In genomic region chr4:145052697-145053096, GRCm38 (mm10) we compare ENCODE assay signal across 11 mouse cellular contexts.
DNase-seq lines count a peak whose midpoint lies in the region; ATAC-seq and TF ChIP-seq lines count a peak whose summit lies in the region.
"Had no signal": no experiment of that assay in that cellular context is flagged by ENCODE, and none has a peak within 500 bp of the region (broad histone marks: within the 10 kb centered on the region; RNA-seq: fewer than 3 reads in every experiment).

No protein-coding gene starts in this region.

- ATAC-seq in heart, embryonic 16.5 days (replicated peaks; ENCODE audit: extremely low read depth, insufficient read depth, low FRiP score) = 0 out of 2 replicates have a peak, but pooled peaks have one; percentile 5
- ATAC-seq in liver, embryonic 12.5 days = no peak
- 0 out of 2 replicates have a peak, but pooled peaks have one; percentile 12 for ATAC-seq in intestine, embryonic 16.5 days
- ATAC-seq in limb, embryonic 11.5 days (ENCODE audit: insufficient number of reproducible peaks, low FRiP score, low TSS enrichment, low read depth) = no peak
- ATAC-seq in forebrain, embryonic 14.5 days = no peak

- 0 out of 2 replicates have a peak overlapping the region, but pooled peaks have one; percentile 18 for H3K27ac ChIP-seq in heart, embryonic 16.5 days (ENCODE audit: low read length)
- peak overlapping the region; percentile 14; the same call in 1 of the 2 replicates for H3K27ac ChIP-seq in liver, adult 2 months (replicated peaks; ENCODE audit: insufficient read depth, low read depth, low read length)
- no peak overlapping the region for H3K27ac ChIP-seq in liver, embryonic 12.5 days
- no peak overlapping the region for H3K27ac ChIP-seq in intestine, embryonic 16.5 days (ENCODE audit: low read length)
- 0 out of 2 replicates have a peak overlapping the region, but pooled peaks have one; percentile 5 for H3K27ac ChIP-seq in limb, embryonic 11.5 days (replicated peaks; ENCODE audit: low read depth, low read length)
- H3K27ac ChIP-seq in forebrain, embryonic 14.5 days (ENCODE audit: low read depth, low read length) = no peak overlapping the region
- H3K27ac ChIP-seq: embryonic facial prominence, embryonic 13.5 days; forebrain, embryonic 13.5 days had no signal

- DNase-seq in heart, postnatal 4 days = no peak
- DNase-seq in liver, adult 2 months (ENCODE audit: extremely low read depth, low read depth, low spot score) = no peak
- DNase-seq in limb, embryonic 11.5 days (ENCODE audit: low spot score) = no peak
- DNase-seq in forebrain, embryonic 14.5 days (ENCODE audit: low spot score) = no peak
- DNase-seq: cerebellum, adult 9-10 months had no signal

- TF ChIP-seq CTCF in liver, adult 2 months (IDR thresholded peaks at IDR 0.05; ENCODE audit: low read depth, low read length) = no peak

- H3K9me3 ChIP-seq in heart, embryonic 16.5 days (replicated peaks; ENCODE audit: control insufficient read depth, low read length) = no peaks in the 10 kb centered on the region
- no peaks in the 10 kb centered on the region for H3K9me3 ChIP-seq in liver, embryonic 12.5 days (replicated peaks)
- no peaks in the 10 kb centered on the region for H3K9me3 ChIP-seq in intestine, embryonic 16.5 days (ENCODE audit: control insufficient read depth, low read length)
- no peaks in the 10 kb centered on the region for H3K9me3 ChIP-seq in limb, embryonic 11.5 days (ENCODE audit: control insufficient read depth, low read length)
- H3K9me3 ChIP-seq in forebrain, embryonic 14.5 days (replicated peaks; ENCODE audit: control insufficient read depth, low read length) = no peaks in the 10 kb centered on the region
- H3K9me3 ChIP-seq: embryonic facial prominence, embryonic 13.5 days; forebrain, embryonic 13.5 days; megakaryocyte, embryonic 14.5 days had no signal

- TF ChIP-seq POLR2A in liver, adult 2 months (IDR thresholded peaks at IDR 0.05; ENCODE audit: extremely low read depth, insufficient read depth, low read length) = no peak

- H3K4me3 ChIP-seq in heart, embryonic 16.5 days (ENCODE audit: low read length) = no peak overlapping the region
- H3K4me3 ChIP-seq in liver, adult 2 months (ENCODE audit: insufficient read depth, low read depth, low read length) = no peak overlapping the region
- H3K4me3 ChIP-seq in liver, embryonic 12.5 days = no peak overlapping the region
- H3K4me3 ChIP-seq in intestine, embryonic 16.5 days (ENCODE audit: low read length) = no peak overlapping the region
- no peak overlapping the region for H3K4me3 ChIP-seq in limb, embryonic 11.5 days (ENCODE audit: low read depth, low read length)
- H3K4me3 ChIP-seq in forebrain, embryonic 14.5 days (ENCODE audit: low read depth, low read length) = no peak overlapping the region
- H3K4me3 ChIP-seq: embryonic facial prominence, embryonic 13.5 days; forebrain, embryonic 13.5 days; megakaryocyte, embryonic 14.5 days had no signal

- H3K9ac ChIP-seq in heart, embryonic 16.5 days (ENCODE audit: low read length) = no peak overlapping the region
- no peak overlapping the region for H3K9ac ChIP-seq in liver, adult 2 months (ENCODE audit: low read depth, low read length)
- no peak overlapping the region for H3K9ac ChIP-seq in liver, embryonic 12.5 days
- H3K9ac ChIP-seq in intestine, embryonic 16.5 days (ENCODE audit: low read depth, low read length) = no peak overlapping the region
- H3K9ac ChIP-seq in limb, embryonic 11.5 days (ENCODE audit: low read length) = no peak overlapping the region
- H3K9ac ChIP-seq in forebrain, embryonic 14.5 days (ENCODE audit: low read length) = no peak overlapping the region
- H3K9ac ChIP-seq: embryonic facial prominence, embryonic 13.5 days; forebrain, embryonic 13.5 days had no signal

- no peak overlapping the region for H3K4me2 ChIP-seq in heart, embryonic 16.5 days (ENCODE audit: low read depth, low read length)
- no peak overlapping the region for H3K4me2 ChIP-seq in liver, embryonic 12.5 days
- no peak overlapping the region for H3K4me2 ChIP-seq in intestine, embryonic 16.5 days (ENCODE audit: low read depth, low read length)
- no peak overlapping the region for H3K4me2 ChIP-seq in limb, embryonic 11.5 days (ENCODE audit: low read depth, severe bottlenecking)
- no peak overlapping the region for H3K4me2 ChIP-seq in forebrain, embryonic 14.5 days (ENCODE audit: low read length)
- H3K4me2 ChIP-seq: embryonic facial prominence, embryonic 13.5 days; forebrain, embryonic 13.5 days had no signal

- H3K36me3 ChIP-seq in heart, embryonic 16.5 days (ENCODE audit: control insufficient read depth, insufficient read depth) = peaks cover 42% of the 10 kb centered on the region
- peaks cover 40% of the 10 kb centered on the region for H3K36me3 ChIP-seq in liver, adult 2 months (ENCODE audit: control insufficient read depth, insufficient read depth, low read length)
- H3K36me3 ChIP-seq in liver, embryonic 12.5 days = peaks cover 74% of the 10 kb centered on the region
- H3K36me3 ChIP-seq in intestine, embryonic 16.5 days (ENCODE audit: control insufficient read depth, insufficient read depth, low read length) = 0 out of 2 replicates have a peak, but pooled peaks cover 17% of the 10 kb centered on the region
- H3K36me3 ChIP-seq in limb, embryonic 11.5 days (ENCODE audit: control insufficient read depth, insufficient read depth, low read length) = peaks cover 8% of the 10 kb centered on the region; the same call in 1 of the 2 replicates
- peaks cover 48% of the 10 kb centered on the region for H3K36me3 ChIP-seq in forebrain, embryonic 14.5 days (ENCODE audit: control insufficient read depth, insufficient read depth, low read length)

- WGBS in heart, embryonic 16.5 days = 20% methylated on average over 1 of the region's 1 CpGs
- 59% methylated on average over 1 of the region's 1 CpGs for WGBS in liver, adult 2 months
- WGBS in liver, embryonic 12.5 days (ENCODE audit: insufficient replicate concordance) = 66% methylated on average over 1 of the region's 1 CpGs
- 57% methylated on average over 1 of the region's 1 CpGs for WGBS in intestine, embryonic 16.5 days
- 70% methylated on average over 1 of the region's 1 CpGs for WGBS in limb, embryonic 11.5 days
- WGBS in forebrain, embryonic 14.5 days = 91% methylated on average over 1 of the region's 1 CpGs

- H3K4me1 ChIP-seq in heart, embryonic 16.5 days (ENCODE audit: control insufficient read depth, insufficient read depth, low read length) = peaks cover 36% of the 10 kb centered on the region
- peaks cover 39% of the 10 kb centered on the region for H3K4me1 ChIP-seq in liver, adult 2 months (ENCODE audit: control insufficient read depth, insufficient read depth, low read length)
- peaks cover 31% of the 10 kb centered on the region for H3K4me1 ChIP-seq in liver, embryonic 12.5 days
- peaks cover 23% of the 10 kb centered on the region for H3K4me1 ChIP-seq in intestine, embryonic 16.5 days (ENCODE audit: control insufficient read depth, insufficient read depth, low read length)
- peaks cover 15% of the 10 kb centered on the region for H3K4me1 ChIP-seq in limb, embryonic 11.5 days (ENCODE audit: control insufficient read depth, insufficient read depth, low read length)
- peaks cover 4% of the 10 kb centered on the region; the same call in 1 of the 2 replicates for H3K4me1 ChIP-seq in forebrain, embryonic 14.5 days (ENCODE audit: control insufficient read depth, insufficient read depth, low read length)

- H3K79me2 ChIP-seq in liver, adult 2 months (ENCODE audit: control insufficient read depth, insufficient read depth, low read length) = peaks cover 7% of the 10 kb centered on the region; the same call in 1 of the 2 replicates

- no peaks in the 10 kb centered on the region for H3K27me3 ChIP-seq in heart, embryonic 16.5 days (ENCODE audit: control insufficient read depth, insufficient read depth, low read length)
- H3K27me3 ChIP-seq in liver, adult 2 months (ENCODE audit: control insufficient read depth, insufficient read depth, low read length) = no peaks in the 10 kb centered on the region
- no peaks in the 10 kb centered on the region for H3K27me3 ChIP-seq in liver, embryonic 12.5 days (replicated peaks)
- H3K27me3 ChIP-seq in intestine, embryonic 16.5 days (replicated peaks; ENCODE audit: control insufficient read depth, insufficient read depth, low read length) = no peaks in the 10 kb centered on the region
- no peaks in the 10 kb centered on the region for H3K27me3 ChIP-seq in limb, embryonic 11.5 days (ENCODE audit: control insufficient read depth, insufficient read depth, low read length)
- no peaks in the 10 kb centered on the region for H3K27me3 ChIP-seq in forebrain, embryonic 14.5 days (replicated peaks; ENCODE audit: control insufficient read depth, insufficient read depth, low read length)
- H3K27me3 ChIP-seq: embryonic facial prominence, embryonic 13.5 days; megakaryocyte, embryonic 14.5 days had no signal

Comparison
In these comparisons a context has a peak if more than half of its experiments do, and no peak if none do; other contexts are left out.
1. H3K27ac ChIP-seq: peak in heart, embryonic 16.5 days (single experiment), liver, adult 2 months (single experiment) and limb, embryonic 11.5 days (single experiment); none in liver, embryonic 12.5 days (single experiment), intestine, embryonic 16.5 days (single experiment) and forebrain, embryonic 14.5 days (single experiment).
2. ATAC-seq: peak in heart, embryonic 16.5 days (single experiment) and intestine, embryonic 16.5 days (single experiment); none in liver, embryonic 12.5 days (single experiment), limb, embryonic 11.5 days (single experiment) and forebrain, embryonic 14.5 days (single experiment).